Mouse (Mus musculus) bone marrow macrophage, adult 2 months (primary cell): ENCODE measurements around the gene Stx18.

Source experiments
- CTCF ChIP-seq: IDR thresholded peaks from 2 replicates; pipeline ENCODE4 v1.5.1; 2012; ENCODE audit warnings: low read depth, mild to moderate bottlenecking, low read length, moderate library complexity
- POLR2A ChIP-seq: IDR thresholded peaks from 2 replicates; pipeline ENCODE4 v1.6.1; 2012; ENCODE audit warnings: mild to moderate bottlenecking, low read depth, low read length, borderline replicate concordance

- TF ChIP-seq CTCF = no peak
- TF ChIP-seq POLR2A = no peak
These were observed 88.2 kb downstream of the Stx18 start for GRCm38 (mm10) chr5:38126519-38127306.
